Mouse (Mus musculus) heart, postnatal 10 days (tissue): ENCODE results near the gene Wdtc1. TPM values are rescaled to one million over a fixed set of nuclear protein-coding genes. Genes with fewer than 3 reads are reported as not detected.

Source experiments
- DNase-seq, 2 experiments: peaks; one replicate each; pipeline ENCODE4 v3.0.0; 2021
- intact Hi-C: fragments of 180-260 bp; cut with DNase I; formaldehyde crosslinking; loops from one replicate; pipeline ENCODE4 v1.15.1; 2025
- total RNA-seq, 2 experiments: library from RNA; stranded (reverse); gene quantifications; 2 replicates each; pipeline ENCODE4 v1.2.3; 2021

Wdtc1 gene
- total RNA-seq, 2 experiments from 2014 or later: 55.3 to 58.8 TPM

GRCm38 (mm10) chr4:133292405-133292804 lies 60.9 kb downstream of the Wdtc1 start:
- DNase-seq: no peak
- intact Hi-C loops: no loop called here

- intact Hi-C loops: no loop called here
- DNase-seq: no peak
These were observed 62.0 kb downstream of the Wdtc1 start for GRCm38 (mm10) chr4:133291255-133291654.

GRCm38 (mm10) chr4:133286476-133287077 lies 66.7 kb downstream of the Wdtc1 start:
- intact Hi-C loops: no loop called here
- DNase-seq: no peak

GRCm38 (mm10) chr4:133285950-133286349 lies 67.3 kb downstream of the Wdtc1 start:
- DNase-seq: no peak
- intact Hi-C loops: no loop called here

GRCm38 (mm10) chr4:133285299-133285698 lies 68.0 kb downstream of the Wdtc1 start:
- no peak for DNase-seq
- intact Hi-C loops: no loop called here

GRCm38 (mm10) chr4:133282656-133283055 lies 70.6 kb downstream of the Wdtc1 start:
- intact Hi-C loops: no loop called here
- no peak for DNase-seq

DNA sequence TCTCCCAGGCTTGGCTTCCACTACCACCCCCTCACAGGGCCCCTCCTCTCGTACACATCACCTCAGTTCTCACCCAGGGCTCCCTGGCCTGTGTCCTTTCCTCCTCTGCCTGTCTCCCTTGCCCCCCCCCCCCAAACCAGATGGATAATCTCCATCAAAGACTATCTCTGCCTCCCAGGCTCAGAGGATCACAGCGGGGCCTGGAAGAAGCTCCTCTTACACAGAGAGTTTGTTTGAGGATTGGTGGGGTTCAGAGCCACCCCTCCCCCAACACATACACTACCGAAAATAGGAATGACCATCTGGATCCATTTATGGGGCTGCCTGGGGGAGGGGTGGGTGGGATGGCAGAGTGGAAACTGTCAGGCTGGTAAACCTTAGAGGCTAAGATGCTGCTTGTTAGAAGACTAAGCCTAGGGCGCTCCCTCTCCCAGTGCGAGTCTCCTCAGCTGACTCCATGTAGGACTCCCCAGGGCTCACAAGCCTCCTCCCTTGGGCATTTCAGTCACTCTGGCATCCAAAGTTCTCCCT lies 71.3 kb downstream of the Wdtc1 start:
- no peak for DNase-seq
- intact Hi-C loops: no loop called here

GRCm38 (mm10) chr4:133281513-133281912 lies 71.8 kb downstream of the Wdtc1 start:
- intact Hi-C loops: no loop called here

DNA sequence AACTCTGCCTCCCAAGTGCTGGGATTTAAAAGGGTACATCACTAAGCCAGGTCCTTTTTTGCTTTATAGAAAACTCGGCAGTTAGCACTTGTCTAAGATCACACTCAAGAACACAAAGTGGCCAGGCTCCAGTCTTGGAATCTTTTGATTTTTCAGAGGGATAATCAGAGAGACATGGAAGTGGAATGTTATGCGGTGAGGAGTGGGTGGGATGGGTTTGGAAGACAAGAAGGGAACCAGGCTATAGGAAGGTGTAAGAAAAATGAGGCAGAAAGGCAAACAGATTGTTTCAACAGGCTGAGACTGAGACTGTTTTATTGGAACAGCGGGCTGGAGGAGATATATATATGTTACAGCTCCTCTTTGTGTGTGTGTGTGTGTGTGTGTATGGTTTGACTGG lies 74.8 kb downstream of the Wdtc1 start:
- no peak for DNase-seq
- intact Hi-C loops: no loop called here

More at GRCm38 (mm10) chr4:133281513-133281912, 71.8 kb downstream of the Wdtc1 start:
- no peak for DNase-seq

GRCm38 (mm10) chr4:133278067-133278466 lies 75.2 kb downstream of the Wdtc1 start:
- DNase-seq: no peak
- intact Hi-C loops: no loop called here

- intact Hi-C loops: no loop called here
- peak; percentile 97 to 98 for DNase-seq
These were observed 75.9 kb downstream of the Wdtc1 start, which contains the start of gene Tmem222 for GRCm38 (mm10) chr4:133277104-133278026. Tmem222 (minus strand) TSS chr4:133277792.

GRCm38 (mm10) chr4:133270929-133271328 lies 82.4 kb downstream of the Wdtc1 start:
- DNase-seq: no peak
- intact Hi-C loops: no loop called here

- DNase-seq: peak; percentile 63 to 72
- intact Hi-C loops: no loop called here
These were observed 83.7 kb downstream of the Wdtc1 start for GRCm38 (mm10) chr4:133269596-133269995.

DNA sequence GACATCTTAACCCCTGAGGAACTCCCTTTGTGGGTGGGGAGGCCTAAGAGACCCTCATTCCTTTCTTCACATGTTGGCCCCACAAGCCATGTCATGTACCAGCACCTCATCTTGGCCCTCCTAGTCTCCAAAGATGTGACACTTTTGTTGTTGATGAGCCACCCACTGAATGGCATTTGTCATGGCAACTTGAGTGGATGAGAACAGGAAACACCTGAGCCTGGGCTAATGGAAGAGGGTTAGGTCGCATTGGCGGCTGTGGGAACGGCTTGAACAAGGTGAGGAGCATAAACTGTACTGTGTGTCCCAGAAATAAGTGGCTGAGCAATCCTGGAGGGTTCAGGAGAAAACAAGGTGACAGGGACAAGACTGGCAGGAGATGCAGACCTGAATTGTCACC lies 84.3 kb downstream of the Wdtc1 start:
- intact Hi-C loops: no loop called here
- DNase-seq: no peak

GRCm38 (mm10) chr4:133266248-133266880 lies 86.9 kb downstream of the Wdtc1 start:
- DNase-seq: no peak
- intact Hi-C loops: no loop called here

GRCm38 (mm10) chr4:133265759-133266158 lies 87.5 kb downstream of the Wdtc1 start:
- peak; percentile 48 to 51 for DNase-seq
- intact Hi-C loops: no loop called here

GRCm38 (mm10) chr4:133265297-133265696 lies 88.0 kb downstream of the Wdtc1 start:
- DNase-seq: no peak
- intact Hi-C loops: no loop called here

DNA sequence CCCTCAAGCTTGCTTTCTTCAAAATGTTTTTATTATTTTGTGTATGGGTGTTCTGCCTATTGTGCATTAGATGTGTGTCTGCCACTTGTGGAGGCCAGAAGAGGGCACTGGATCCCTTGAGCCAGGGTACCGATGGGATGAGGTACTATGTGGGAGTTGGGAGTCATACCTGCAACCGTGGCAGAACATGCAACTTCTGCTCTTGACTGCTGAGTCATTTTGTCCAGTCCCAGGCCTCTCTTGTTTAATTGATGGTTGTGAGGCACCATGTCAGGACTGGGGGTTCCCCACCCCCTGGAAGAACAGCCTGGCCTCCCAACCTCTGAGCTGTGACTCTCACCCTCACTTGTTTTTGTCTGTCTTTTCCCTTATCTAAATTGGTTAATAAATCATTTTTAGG lies 88.7 kb downstream of the Wdtc1 start:
- intact Hi-C loops: no loop called here
- no peak for DNase-seq

- no peak for DNase-seq
- intact Hi-C loops: no loop called here
These were observed 89.5 kb downstream of the Wdtc1 start for GRCm38 (mm10) chr4:133263756-133264155.

- intact Hi-C loops: no loop called here
- DNase-seq: no peak
These were observed 90.4 kb downstream of the Wdtc1 start, which contains the start of gene Sytl1 for GRCm38 (mm10) chr4:133262882-133263281. Sytl1 (minus strand) TSS chr4:133263113.

DNA sequence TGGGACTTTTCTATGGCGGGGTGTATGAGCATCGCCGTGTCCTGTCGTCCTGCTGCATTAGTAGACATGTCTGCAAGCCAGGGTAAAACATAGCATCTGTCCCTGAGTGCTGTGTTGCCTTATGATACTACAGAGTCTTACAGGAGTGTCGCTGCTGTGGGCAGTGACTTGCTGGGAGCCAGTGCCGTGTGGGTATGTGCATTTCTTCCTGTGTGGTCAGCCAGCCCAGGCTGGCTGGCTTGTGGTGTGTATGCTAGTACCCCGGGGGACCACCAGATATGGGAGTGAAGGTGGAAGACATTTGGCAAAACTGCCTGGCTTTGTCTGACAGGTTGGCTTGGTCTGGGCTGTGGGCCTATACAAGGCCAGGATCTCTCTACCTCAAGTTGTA lies 90.9 kb downstream of the Wdtc1 start:
- intact Hi-C loops: no loop called here
- no peak for DNase-seq
